Mouse (Mus musculus) megakaryocyte progenitor cell, adult 5-6 weeks (primary cell): Measurements from ENCODE around the gene Trim52. TPM values are rescaled to one million over a fixed set of nuclear protein-coding genes. Genes with fewer than 3 reads are reported as not detected.

Experiments used
- total RNA-seq, 2 experiments: library from RNA; stranded (forward) in 1 of 2; stranded (reverse) in 1 of 2; fragments of 157-497, 149-512 nt in 1 of 2; fragments of 200-1000 nt in 1 of 2; gene quantifications; 2 replicates each; pipeline versions ENCODE4 v1.2.3 to v1.2.4; 2015 to 2017

Trim52 gene
- total RNA-seq, 2 experiments from 2014 or later = not detected

Other genes with a start within 250 kb of the Trim52 start
- gene Spry2, start 209.4 kb upstream of the Trim52 start, total RNA-seq (2015) = 11.6 and 16.3 TPM in 2 replicates
- gene Spry2, start 209.4 kb upstream of the Trim52 start, total RNA-seq (2017) = 7.1 and 9.9 TPM in 2 replicates